Mouse (Mus musculus): ENCODE measurements at regions not wholly inside any gene's neighbourhood (a gene's known extent, or its start where the extent isn't known, plus 50 kb on each side); places are given as distances from the start of the nearest gene placed in this dataset.
"Not testable (repeated sequence)": the region's sequence is repeated elsewhere in the genome, so short reads cannot be mapped to it uniquely, and the experiment has no call there.

GRCm38 (mm10) chr19:32980142-32980541 is 222.8 kb downstream of the Pten start:
- no peak for ATAC-seq (ENCODE audit: borderline replicate concordance, extremely low read depth, low FRiP score, low TSS enrichment)
- no peak overlapping the region for H3K4me3 ChIP-seq
- no peak overlapping the region for H3K4me2 ChIP-seq
- no peaks in the 10 kb centered on the region for H3K9me3 ChIP-seq
- no peaks in the 10 kb centered on the region for H3K4me1 ChIP-seq
- H3K27me3 ChIP-seq: no peaks in the 10 kb centered on the region
- H3K27ac ChIP-seq: no peak overlapping the region
- no peaks in the 10 kb centered on the region for H3K36me3 ChIP-seq
- H3K9ac ChIP-seq: no peak overlapping the region
- 76% methylated on average over 5 of the region's 5 CpGs for WGBS

- Histone ChIP-seq H3K4me3 (no peak overlapping the region), H3K4me2 (no peak overlapping the region), H3K9me3 (no peaks in the 10 kb centered on the region), H3K4me1 (no peaks in the 10 kb centered on the region), H3K36me3 (no peaks in the 10 kb centered on the region), H3K27ac (no peak overlapping the region), H3K9ac (no peak overlapping the region), H3K27me3 (no peaks in the 10 kb centered on the region)
- WGBS: 53% methylated on average over 5 of the region's 5 CpGs
- ATAC-seq (ENCODE audit: borderline replicate concordance, extremely low read depth, low FRiP score, low TSS enrichment): no peak
Measured at GRCm38 (mm10) chr19:32988713-32989112, 231.4 kb downstream of the Pten start.

GRCm38 (mm10) chr19:32989346-32989745 is 232.0 kb downstream of the Pten start:
- Histone ChIP-seq H3K4me2 (no peak overlapping the region), H3K4me1 (no peaks in the 10 kb centered on the region), H3K36me3 (no peaks in the 10 kb centered on the region), H3K27ac (no peak overlapping the region), H3K27me3 (no peaks in the 10 kb centered on the region), H3K9ac (no peak overlapping the region), H3K9me3 (no peaks in the 10 kb centered on the region), H3K4me3 (no peak overlapping the region)
- 83% methylated on average over 6 of the region's 6 CpGs for WGBS
- no peak for ATAC-seq (ENCODE audit: borderline replicate concordance, extremely low read depth, low FRiP score, low TSS enrichment)

GRCm38 (mm10) chr19:32990576-32990975 is 233.3 kb downstream of the Pten start:
- no peaks in the 10 kb centered on the region for H3K27me3 ChIP-seq
- no peaks in the 10 kb centered on the region for H3K36me3 ChIP-seq
- H3K9me3 ChIP-seq: no peaks in the 10 kb centered on the region
- H3K9ac ChIP-seq: no peak overlapping the region
- no peak overlapping the region for H3K27ac ChIP-seq
- H3K4me2 ChIP-seq: no peak overlapping the region
- 74% methylated on average over 6 of the region's 6 CpGs for WGBS
- no peak overlapping the region for H3K4me3 ChIP-seq
- no peaks in the 10 kb centered on the region for H3K4me1 ChIP-seq
- ATAC-seq (ENCODE audit: borderline replicate concordance, extremely low read depth, low FRiP score, low TSS enrichment): no peak

- ATAC-seq (ENCODE audit: borderline replicate concordance, extremely low read depth, low FRiP score, low TSS enrichment): no peak
- Histone ChIP-seq H3K27ac (no peak overlapping the region), H3K27me3 (no peaks in the 10 kb centered on the region), H3K4me1 (no peaks in the 10 kb centered on the region), H3K4me2 (no peak overlapping the region), H3K9me3 (no peaks in the 10 kb centered on the region), H3K36me3 (no peaks in the 10 kb centered on the region), H3K4me3 (no peak overlapping the region), H3K9ac (no peak overlapping the region)
- WGBS: 86% methylated on average over 3 of the region's 3 CpGs
Measured at GRCm38 (mm10) chr19:32998576-32999170, 241.4 kb downstream of the Pten start.

- Histone ChIP-seq H3K9me3 (no peaks in the 10 kb centered on the region), H3K4me1 (no peaks in the 10 kb centered on the region), H3K9ac (no peak overlapping the region), H3K27me3 (no peaks in the 10 kb centered on the region), H3K4me2 (no peak overlapping the region), H3K4me3 (no peak overlapping the region), H3K27ac (no peak overlapping the region), H3K36me3 (no peaks in the 10 kb centered on the region)
- 92% methylated on average over 8 of the region's 8 CpGs for WGBS
- no peak for ATAC-seq (ENCODE audit: borderline replicate concordance, extremely low read depth, low FRiP score, low TSS enrichment)
Measured at GRCm38 (mm10) chr19:33007582-33007981, 250.3 kb downstream of the Pten start.

GRCm38 (mm10) chr19:33008076-33008475 is 250.8 kb downstream of the Pten start:
- WGBS: 84% methylated on average over 4 of the region's 4 CpGs
- Histone ChIP-seq H3K27me3 (no peaks in the 10 kb centered on the region), H3K4me3 (no peak overlapping the region), H3K9me3 (no peaks in the 10 kb centered on the region), H3K27ac (no peak overlapping the region), H3K4me1 (no peaks in the 10 kb centered on the region), H3K36me3 (no peaks in the 10 kb centered on the region), H3K4me2 (no peak overlapping the region), H3K9ac (no peak overlapping the region)
- no peak for ATAC-seq (ENCODE audit: borderline replicate concordance, extremely low read depth, low FRiP score, low TSS enrichment)

GRCm38 (mm10) chr19:33008794-33009193 is 251.5 kb downstream of the Pten start:
- ATAC-seq (ENCODE audit: borderline replicate concordance, extremely low read depth, low FRiP score, low TSS enrichment): no peak
- H3K27me3 ChIP-seq: no peaks in the 10 kb centered on the region
- WGBS: 96% methylated on average over 1 of the region's 1 CpGs

GRCm38 (mm10) chr19:33010886-33011446 is 253.7 kb downstream of the Pten start:
- no peak overlapping the region for H3K4me2 ChIP-seq
- H3K36me3 ChIP-seq: no peaks in the 10 kb centered on the region
- no peaks in the 10 kb centered on the region for H3K9me3 ChIP-seq
- H3K27ac ChIP-seq: no peak overlapping the region
- no peaks in the 10 kb centered on the region for H3K27me3 ChIP-seq
- H3K4me3 ChIP-seq: no peak overlapping the region
- no peaks in the 10 kb centered on the region for H3K4me1 ChIP-seq
- ATAC-seq (ENCODE audit: borderline replicate concordance, extremely low read depth, low FRiP score, low TSS enrichment): no peak
- 82% methylated on average over 11 of the region's 11 CpGs for WGBS
- no peak overlapping the region for H3K9ac ChIP-seq

More at GRCm38 (mm10) chr19:33008794-33009193, 251.5 kb downstream of the Pten start:
- Histone ChIP-seq H3K4me2 (no peak overlapping the region), H3K4me3 (no peak overlapping the region), H3K9me3 (no peaks in the 10 kb centered on the region), H3K9ac (no peak overlapping the region), H3K4me1 (no peaks in the 10 kb centered on the region), H3K27ac (no peak overlapping the region), H3K36me3 (no peaks in the 10 kb centered on the region)

GRCm38 (mm10) chr19:33014879-33015278 is 257.6 kb downstream of the Pten start:
- not testable (repeated sequence) for H3K27ac ChIP-seq; H3K4me1 ChIP-seq; H3K36me3 ChIP-seq; ATAC-seq (ENCODE audit: borderline replicate concordance, extremely low read depth, low FRiP score, low TSS enrichment); H3K9me3 ChIP-seq; H3K9ac ChIP-seq; H3K4me3 ChIP-seq; H3K4me2 ChIP-seq; H3K27me3 ChIP-seq
- 89% methylated on average over 9 of the region's 9 CpGs for WGBS

GRCm38 (mm10) chr19:33021161-33021560 is 263.9 kb downstream of the Pten start:
- Histone ChIP-seq H3K4me3 (no peak overlapping the region), H3K4me1 (peaks cover 16% of the 10 kb centered on the region), H3K27me3 (no peaks in the 10 kb centered on the region), H3K9me3 (no peaks in the 10 kb centered on the region), H3K9ac (no peak overlapping the region), H3K4me2 (no peak overlapping the region), H3K27ac (no peak overlapping the region), H3K36me3 (no peaks in the 10 kb centered on the region)
- WGBS: 71% methylated on average over 3 of the region's 3 CpGs
- no peak for ATAC-seq (ENCODE audit: borderline replicate concordance, extremely low read depth, low FRiP score, low TSS enrichment)

- Histone ChIP-seq H3K4me1 (peaks cover 16% of the 10 kb centered on the region), H3K4me3 (no peak overlapping the region), H3K4me2 (no peak overlapping the region), H3K9me3 (no peaks in the 10 kb centered on the region), H3K27me3 (no peaks in the 10 kb centered on the region), H3K36me3 (no peaks in the 10 kb centered on the region), H3K27ac (no peak overlapping the region; the same call in 1 of the 2 replicates), H3K9ac (no peak overlapping the region)
- whole genome bisulfite sequencing: 57% methylated on average over 2 of the region's 2 CpGs
- ATAC-seq (ENCODE audit: borderline replicate concordance, extremely low read depth, low FRiP score, low TSS enrichment): peak; percentile 76
Measured at GRCm38 (mm10) chr19:33022839-33023428, 265.6 kb downstream of the Pten start.
